Mouse (Mus musculus) urinary bladder, adult 2 months (tissue): Measurements from ENCODE around the gene Morn1. TPM values are rescaled to one million over a fixed set of nuclear protein-coding genes. Genes with fewer than 3 reads are reported as not detected.
A peak's percentile ranks its signal among the peaks of the same experiment; 100 is the strongest.
"Not testable (repeated sequence)": the region's sequence is repeated elsewhere in the genome, so short reads cannot be mapped to it uniquely, and the experiment has no call there.

Experiments
- DNase-seq: peaks from one replicate; pipeline ENCODE4 v3.0.0; 2022; ENCODE audit warnings: low spot score
- polyA plus RNA-seq: library from polyadenylated mRNA; depleted of rRNA; stranded (reverse); fragments of >200 nt; gene quantifications from 2 replicates; pipeline ENCODE4 v1.2.3, GENCODE M21; 2012

Morn1 gene
- polyA plus RNA-seq, 1 experiment = 7.0 TPM

DNA sequence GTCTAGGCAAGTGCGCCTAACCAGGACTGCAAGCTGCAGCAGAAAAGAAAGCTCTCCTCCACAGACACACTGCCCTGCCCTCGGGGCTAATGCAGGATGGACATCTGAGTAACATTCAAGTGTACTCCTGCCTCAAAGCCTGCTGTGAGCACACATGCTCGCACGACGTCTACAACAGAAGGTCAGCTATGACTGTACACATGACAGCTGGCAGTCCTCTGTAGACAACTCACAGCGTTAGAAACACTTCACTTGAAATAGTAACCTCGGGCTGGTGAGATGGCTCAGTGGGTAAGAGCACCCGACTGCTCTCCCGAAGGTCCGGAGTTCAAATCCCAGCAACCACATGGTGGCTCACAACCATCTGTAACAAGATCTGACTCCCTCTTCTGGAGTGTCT lies 7.6 kb upstream of the Morn1 start:
- DNase-seq = not testable (repeated sequence)

DNA sequence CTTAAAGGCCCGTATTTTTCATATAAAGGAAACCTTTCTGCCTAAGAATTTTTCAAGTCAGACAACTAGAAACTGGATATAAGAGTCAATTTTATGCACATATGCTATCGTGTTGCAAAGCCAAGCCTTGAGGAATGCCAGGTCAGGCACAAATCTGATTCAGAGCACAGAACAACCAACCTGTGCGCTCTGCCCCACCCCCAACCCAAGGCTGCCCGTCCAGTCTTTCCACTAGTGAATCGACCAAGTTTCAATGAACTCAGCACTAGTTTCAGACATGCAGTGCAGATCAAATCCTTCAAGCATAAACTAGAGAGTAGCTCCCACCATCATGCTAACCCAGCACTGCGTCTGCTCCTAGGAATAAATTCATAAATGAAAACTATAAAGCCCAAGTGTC lies 6.7 kb upstream of the Morn1 start:
- no peak for DNase-seq

DNA sequence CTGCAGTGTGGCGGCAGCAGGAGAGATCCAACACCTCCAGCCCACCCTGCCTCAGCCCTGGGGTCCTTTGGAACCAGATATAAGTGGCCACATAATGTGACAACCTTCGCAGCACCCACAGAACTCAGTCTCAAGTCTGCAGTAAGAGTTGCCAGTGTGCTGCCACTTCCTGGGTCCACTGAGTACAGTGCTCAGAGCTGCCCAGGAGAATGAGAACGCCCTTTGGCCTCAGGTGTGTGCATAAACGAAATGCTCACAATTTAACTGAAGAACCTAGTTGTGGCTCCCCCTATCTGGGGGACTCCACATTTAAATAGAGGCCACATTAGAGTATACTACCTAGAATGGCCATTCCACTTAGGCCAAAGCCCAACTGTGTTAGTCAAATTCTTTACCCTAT lies 2.8 kb upstream of the Morn1 start:
- DNase-seq = no peak

DNA sequence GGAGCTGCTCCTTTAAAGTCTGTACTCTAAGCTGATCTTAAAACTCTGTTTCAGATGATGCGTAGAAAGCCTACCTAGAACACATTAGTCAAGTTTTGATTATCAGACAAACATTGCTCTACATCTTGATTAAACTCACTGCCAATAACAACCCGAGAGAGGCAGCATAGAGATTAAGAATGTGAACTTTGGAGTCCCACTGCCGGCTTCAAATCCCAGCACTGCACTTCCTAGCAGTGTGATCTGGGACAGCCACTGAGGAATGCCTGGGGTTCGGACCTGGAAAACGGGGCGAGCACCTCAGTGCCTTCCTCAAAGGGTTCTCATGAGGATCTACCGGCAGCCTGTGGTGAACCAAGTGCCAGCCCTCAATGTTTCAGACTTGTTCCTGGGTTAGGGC lies 2.0 kb upstream of the Morn1 start:
- DNase-seq = no peak

DNA sequence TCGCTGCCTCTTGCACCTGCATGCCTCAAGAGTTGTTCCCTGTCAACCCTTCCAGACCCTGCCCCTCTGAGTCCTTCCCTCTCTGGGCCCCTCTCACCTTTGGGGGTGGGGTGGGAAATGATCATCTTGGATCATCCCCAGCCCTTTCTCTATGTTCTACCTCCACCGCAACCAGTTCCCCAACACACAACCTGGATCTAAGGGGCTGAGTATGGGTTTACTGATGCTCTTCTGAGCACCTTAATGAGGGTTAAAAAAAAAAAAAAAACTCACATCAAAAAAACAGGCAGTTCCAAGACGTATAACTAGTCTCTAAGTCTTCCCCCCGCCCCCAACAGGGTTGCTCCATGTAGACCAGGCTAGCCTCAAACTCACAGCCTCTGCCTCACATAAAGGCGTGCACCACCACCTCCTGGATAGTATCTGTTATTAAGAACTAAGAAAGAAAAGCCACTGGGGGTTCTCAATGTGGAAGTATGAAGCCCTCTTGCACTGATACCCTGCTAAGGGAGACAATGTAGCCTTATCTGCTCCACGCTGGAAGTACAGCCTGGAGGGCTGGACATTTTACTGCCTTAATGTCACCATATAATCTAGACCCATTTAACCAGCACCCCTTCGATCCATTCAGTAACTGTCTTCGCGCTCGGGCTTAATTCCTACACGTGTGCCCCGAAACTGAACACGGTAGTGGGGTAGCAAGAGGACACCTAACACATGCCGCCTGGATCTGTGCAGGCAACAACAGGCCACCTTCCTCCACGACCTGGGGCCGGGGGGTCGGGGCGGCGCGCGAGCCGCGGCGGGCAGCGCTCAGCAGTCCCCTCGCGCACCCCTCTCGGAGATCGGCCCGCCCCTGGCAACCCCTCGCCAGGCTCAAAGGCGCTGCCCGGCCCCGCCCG lies 920 bp upstream of the Morn1 start:
- no peak for DNase-seq

DNA sequence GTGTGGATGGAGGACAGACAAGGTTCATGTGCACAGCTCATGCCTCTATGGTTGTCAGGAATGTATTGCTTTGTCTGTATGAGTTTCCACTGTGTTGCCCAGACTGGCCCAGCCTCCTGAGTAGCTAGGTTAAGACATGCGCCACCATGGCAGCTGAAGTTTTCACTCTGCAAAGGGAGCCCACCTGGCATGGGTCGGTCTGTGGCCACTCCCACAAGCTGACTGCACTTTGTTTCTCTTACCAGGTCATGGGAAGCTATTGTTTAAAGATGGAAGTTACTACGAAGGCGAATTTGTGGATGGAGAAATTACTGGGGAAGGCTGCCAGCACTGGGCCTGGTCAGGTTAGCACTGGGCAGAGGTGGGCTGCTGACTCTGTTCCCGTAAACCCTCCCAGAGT lies 2.9 kb downstream of the Morn1 start:
- no peak for DNase-seq

DNA sequence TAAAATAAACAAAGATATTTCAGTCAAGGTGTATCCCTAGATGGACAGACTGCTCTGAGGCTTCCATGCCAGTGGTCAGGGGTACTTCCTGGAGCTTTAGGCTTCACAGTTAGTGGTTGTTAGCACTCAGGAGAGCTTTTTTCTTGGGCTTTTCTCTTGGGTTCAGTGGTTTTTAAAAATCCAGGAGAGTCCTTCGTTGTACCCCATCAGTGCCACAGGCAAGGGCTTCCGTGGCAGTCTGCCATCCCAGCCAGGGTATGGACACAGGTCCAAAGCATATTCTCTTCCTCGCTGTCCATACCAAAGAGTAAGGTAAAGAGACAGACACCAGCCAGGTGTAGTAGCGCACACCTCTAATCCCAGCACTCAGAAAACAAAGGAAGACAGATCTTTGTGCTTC lies 3.8 kb downstream of the Morn1 start:
- no peak for DNase-seq

DNA sequence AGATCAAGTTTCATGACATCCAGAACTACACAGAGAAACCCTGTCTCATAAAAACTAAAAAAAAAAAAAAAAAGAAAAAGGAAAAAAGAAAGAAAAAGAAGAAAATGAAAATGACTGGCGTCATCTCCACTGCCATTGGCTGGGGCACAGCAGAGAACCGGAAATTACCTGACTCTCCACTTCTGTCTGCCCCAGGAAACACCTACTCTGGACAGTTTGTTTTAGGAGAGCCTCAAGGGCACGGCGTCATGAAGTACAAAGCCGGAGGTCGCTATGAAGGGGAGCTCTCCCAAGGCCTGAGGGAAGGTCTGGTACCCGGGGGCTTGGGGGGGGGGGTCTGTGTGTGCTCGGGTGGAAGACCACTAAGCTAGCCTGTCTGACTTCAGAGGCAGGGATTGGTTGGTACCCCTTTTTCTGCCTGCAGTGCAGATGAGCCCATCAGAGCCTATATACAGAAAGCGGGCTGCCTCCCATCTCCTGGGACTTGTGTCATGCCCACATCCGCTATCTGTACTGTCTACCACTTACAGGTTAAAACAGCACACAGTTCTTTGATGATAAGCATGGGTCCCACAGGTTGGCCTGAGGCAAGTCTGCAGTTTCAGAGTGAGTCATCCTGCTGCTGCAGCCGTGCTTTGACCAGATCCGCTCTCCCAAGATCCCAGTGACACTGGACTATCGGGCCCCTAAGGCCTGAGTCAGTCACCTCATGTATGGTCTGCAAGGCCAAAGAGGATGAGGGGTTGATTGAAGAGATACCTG lies 4.5 kb downstream of the Morn1 start:
- no peak for DNase-seq

DNA sequence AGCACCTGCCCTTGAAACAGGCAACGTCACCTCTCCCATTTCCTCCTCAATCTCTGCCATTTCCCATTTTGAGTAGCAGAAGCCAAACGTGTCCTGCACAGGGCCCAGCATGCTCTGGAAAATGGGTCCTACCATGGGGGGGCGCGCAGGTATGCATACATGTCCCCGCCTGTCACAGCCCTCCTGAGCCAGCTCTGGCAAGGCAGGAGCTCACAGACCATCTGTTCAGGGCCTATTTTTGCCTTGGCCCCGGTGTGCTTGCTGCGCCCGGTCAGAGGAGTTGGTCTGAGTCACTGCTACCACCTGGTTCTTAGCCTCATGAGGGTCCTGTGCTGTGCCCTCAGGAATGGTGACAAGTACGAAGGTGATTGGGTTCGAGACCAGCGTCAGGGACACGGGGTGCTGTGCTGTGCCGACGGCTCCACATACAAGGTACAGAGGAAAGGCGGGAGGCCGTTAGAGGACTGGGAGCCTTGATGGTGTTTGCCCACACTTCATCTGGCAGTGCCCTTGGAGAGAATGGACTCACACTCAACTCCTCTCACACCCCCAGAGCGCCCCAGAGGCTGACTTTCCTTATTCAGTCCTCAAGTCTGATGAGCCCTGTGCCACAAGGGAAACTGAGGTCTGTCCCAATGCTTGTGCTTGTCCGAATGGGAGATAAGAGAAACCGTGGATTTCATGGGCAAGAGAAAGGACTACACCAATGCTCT lies 6.5 kb downstream of the Morn1 start:
- no peak for DNase-seq

DNA sequence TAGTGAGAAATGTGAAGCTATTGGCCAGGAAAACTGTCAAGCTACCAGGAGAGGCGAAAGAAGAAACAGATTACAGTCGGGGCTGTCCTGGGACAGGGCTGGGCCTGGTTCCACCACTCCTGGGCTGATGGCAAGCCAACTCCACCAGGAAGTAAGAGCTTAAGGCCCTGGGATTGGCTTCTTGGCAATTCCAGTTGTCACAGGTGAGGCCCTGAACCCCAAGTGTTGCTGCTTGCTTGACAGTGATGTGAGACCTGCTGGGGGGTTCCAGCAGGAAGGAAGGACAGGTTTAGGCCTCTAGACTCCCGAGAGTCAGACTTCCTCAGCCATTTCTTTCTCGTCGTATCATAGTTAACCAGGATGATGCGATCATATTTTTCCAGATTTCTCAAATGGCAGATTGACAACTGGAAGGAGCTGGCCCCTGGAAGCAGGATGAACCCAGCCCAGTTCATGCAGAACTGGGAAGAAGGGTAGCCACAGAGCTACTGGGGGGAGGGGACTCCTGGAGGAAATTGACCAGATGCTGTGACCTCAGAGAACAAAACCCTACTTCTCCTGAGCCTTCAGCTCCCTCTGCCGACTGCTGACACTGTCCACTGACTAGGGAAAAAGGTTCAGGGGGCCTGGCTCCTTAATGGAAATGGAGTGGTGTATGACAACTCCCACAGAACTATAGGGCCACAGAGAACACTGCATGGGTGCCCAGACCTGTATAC lies 7.2 kb downstream of the Morn1 start:
- DNase-seq = no peak

DNA sequence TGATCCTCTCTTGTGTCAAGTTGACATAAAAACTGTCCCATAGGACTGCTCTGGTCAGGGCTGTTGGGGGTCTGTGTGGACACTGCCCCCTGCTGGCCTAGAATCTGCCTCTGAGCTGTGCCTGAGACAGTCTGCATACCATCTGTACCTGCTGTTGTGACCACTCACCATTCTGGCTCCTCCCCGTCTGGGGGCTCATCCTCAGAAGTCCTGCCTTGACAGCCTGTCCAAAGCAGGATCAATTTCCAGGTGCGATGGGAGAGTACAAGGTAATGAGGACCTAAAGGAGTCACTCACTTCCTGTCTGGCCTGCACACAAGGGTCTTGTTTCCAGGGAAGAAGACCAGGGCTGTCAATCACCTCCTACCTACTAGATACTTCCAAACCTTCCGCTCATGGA lies 8.2 kb downstream of the Morn1 start:
- DNase-seq = no peak

DNA sequence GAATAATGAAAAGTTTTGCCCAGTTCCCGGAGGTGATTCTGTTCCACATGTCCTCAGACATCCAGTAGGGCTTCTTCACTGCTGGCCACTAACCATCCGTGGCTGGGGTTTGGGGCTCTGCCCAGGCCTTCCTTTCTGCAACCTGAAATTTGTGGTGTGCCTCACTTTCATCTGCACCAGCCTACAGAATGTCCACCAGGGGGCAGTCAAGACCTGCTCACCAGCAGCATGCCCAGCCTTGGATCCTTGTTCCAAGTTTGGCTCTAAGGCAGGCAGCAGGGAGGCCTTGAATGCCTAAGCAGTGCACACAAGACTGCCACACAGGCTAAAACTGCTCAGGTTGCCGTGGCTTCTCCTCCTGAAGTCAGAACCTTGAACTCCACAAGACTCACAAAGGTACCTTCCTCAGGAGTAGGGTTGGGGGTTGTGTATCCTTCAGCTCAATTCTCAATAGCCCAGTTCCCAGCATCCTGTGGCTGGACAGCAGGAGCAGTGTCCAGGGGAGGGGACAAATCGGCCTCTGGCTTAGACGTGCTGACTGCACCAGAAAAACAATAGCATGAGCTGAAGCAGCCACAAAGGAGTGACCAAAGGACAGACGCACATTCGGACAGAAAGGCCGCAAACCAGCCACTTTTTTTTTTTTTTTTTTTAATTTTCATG lies 9.0 kb downstream of the Morn1 start:
- DNase-seq = peak; percentile 64

DNA sequence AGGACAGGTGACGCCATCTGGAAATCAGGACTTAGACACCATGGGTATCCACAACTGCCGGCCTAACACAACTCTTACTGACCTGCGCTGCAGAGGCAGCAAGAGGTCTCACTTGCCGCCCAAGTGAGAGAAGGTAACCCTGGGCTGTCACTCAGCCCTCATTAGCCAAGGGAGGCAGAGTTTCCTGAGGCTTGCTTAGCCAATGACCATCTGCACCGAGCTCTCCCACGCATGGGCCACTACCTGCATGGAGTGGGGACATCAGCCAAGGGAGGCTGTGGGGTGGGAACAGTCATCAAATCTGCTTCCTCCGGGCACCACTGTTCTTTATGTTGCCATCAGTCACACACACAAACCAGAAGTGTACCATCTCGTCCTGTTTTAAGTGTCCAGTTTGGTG lies 9.6 kb downstream of the Morn1 start:
- no peak for DNase-seq

DNA sequence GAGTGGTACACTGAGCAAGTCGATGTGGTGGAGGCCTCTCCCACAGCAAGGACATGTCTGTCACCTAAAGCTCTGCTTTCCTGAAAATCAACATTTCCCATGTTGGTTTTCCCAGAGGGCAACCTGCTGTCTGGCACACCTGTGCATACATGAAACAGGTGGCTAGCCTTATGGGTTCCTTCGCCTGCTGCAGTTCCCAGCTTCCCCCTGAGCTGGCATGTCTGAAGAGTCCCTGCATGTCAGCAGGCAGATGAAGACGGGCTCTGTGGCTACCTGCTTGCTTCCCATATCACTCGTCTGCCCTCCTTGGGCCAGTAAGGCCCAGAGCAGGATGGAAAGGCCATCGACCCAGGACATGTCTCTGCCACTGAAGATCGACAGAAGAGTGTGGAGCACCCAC lies 11.1 kb downstream of the Morn1 start:
- DNase-seq = no peak

DNA sequence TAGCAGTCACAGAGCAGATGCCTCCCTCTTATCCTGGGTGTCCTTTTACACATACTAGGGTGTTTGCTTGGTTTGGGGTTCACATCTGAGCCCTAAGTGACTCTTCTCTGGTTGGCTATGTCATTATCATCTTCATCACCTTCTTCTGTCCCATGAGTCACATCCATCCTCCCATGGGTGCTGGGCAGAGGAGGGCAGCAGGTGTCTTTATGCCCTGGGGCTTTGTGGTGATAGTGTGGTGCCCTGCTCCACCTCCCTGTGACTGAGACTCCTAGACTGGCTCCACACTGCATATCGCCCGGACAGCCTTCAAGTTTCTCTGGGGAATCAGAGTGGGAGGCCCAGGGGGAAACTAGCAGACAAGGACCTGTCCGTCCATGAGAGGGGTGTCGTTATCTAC lies 12.2 kb downstream of the Morn1 start:
- DNase-seq = no peak

DNA sequence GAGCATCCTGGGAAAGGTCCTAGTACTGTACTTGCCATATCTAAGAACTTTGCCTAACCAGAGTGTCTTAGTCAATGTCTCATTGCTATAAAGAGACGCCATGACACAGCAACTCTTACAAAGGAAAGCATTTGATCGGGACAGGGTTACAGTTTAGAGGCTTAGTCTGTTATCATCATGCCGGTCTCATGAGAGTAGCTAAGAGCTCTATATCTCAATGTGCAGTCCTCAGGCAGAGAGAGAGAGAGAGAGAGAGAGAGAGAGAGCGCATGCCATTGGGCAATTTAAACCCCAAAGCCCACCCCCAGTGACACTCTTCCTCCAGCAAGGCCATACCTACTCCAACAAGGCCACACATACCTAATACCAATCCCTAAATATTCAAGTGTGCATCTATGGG lies 21.5 kb downstream of the Morn1 start:
- no peak for DNase-seq

DNA sequence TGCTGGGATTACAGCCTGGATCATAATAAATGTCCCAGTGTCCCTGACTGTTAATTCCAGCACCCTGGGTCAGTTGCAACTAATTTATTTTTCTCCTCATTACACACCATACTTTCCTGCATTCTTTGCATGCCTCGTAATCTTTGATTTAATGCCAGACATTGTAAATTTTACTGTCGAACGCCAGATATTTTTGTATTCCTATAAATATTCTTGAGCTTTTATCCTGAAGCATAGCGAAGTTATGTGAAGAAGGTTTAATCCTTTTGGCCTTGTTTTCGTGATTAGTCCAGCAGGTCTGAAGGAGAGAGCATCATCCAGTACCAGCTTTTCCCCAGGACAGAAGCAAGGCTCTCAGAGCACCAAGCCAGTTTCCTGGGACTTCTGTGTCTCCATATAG lies 23.1 kb downstream of the Morn1 start:
- DNase-seq = no peak

DNA sequence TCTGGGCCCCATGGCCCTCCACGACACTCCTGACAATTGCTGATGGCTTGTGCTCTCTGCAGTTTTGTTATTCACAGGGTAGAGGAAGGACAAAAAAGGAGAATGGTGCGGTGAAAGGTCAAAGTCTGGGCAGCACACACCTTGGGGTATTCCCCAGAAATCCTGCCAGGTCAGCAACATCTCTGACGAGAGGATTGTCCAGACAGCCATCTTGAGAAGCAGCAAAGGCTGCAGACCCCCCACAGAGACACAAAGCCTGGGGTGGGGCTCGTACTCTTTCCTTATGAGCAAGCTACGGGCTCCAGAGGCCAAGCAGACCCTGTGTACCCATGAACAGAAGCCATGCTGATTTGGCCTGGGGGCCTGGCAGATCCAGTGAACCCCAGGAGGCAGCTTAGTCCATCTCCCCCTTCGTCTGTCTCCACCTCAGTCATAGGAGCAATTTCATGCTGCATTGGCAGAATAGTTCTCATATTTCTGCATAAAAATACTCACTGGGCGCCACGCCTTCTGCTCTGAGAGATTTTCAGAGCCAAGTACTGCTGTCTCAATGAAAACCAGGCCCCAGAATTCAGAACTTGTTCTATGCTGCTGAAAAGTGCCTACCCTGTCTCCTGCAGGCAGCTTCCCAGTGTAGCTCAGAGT lies 27.5 kb downstream of the Morn1 start:
- DNase-seq = no peak

DNA sequence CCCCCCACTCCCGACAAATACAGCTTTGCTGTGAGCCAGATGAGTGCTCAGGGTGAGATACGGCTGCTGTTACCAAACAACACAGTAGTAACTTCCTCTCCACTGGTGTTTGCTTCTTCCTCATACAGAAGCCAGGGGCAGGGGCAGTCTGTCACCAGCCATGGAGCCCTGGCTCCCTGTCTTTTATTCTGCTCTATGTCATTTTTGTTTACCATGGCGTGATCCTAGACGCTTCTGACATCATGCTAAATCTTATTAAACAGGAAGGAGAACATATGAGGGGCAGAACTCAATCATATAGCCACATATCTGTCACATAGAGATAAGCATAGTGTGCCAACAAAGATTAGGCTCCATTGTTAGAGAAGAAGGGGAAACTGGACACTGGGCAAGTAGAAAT lies 30.2 kb downstream of the Morn1 start:
- DNase-seq = no peak

DNA sequence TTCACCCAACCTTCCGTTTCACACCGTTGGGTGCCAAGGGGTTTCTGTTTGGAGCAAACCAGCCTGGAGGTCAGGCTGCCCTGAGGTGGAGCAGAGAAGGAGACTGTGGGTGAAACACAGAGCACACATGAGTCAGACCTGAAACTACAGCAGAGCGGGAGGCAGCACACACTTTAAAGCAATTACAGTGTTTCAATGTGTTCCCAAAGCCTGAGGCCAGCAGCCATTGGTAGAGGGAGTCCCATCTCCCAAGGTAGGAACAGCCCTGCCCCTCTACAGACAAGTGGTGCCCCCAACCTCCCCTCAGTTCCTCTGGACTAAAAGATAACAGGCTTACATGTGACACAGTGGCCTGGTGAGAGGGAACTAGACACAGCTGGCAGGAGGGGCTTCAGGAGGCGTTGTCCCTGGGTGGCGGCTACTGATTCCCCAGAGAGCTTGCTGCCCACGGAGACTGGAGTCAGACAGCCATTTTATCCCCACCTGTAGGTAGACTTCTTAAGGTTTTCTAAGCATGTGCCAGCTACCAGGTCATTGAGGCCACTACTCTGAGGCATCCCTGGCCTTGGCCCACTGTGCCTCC lies 31.1 kb downstream of the Morn1 start:
- no peak for DNase-seq

DNA sequence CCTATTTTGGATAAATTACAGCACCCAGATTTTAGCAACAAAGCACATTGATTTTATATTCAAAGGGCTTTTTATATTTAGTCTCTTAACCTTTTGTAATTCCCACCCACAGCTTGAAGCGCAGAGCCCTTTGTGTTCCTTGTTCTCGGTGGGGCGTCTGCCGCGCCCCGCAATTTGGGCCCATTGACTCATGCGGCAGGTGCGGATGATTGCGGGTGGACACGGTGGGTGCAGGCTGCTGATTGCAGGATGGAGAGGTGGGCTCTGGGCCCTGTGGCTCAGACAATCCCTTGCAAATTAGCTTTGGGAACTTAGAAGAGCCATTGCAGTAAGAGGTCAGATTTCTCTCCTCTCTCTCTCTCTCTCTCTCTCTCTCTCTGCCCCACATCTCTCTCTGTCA lies 31.9 kb downstream of the Morn1 start:
- DNase-seq = no peak
